Mouse (Mus musculus): ENCODE measurements around the gene Bcl2l2. TPM values are rescaled to one million over a fixed set of nuclear protein-coding genes. Genes with fewer than 3 reads are reported as not detected.

Gene Bcl2l2
- polyA plus RNA-seq, 1 experiment, result 16.5 TPM

- Histone ChIP-seq H3K27me3 (ENCODE audit: control insufficient read depth, insufficient read depth, insufficient read length) (peaks cover 15% of the 10 kb centered on the region), H3K79me2 (ENCODE audit: control insufficient read depth, insufficient read depth) (no peaks in the 10 kb centered on the region), H3K4me3 (ENCODE audit: insufficient read depth, poor library complexity, severe bottlenecking) (no peak within 1 kb of the TSS), H3K79me3 (ENCODE audit: low read depth) (no peaks in the 10 kb centered on the region), H3ac (ENCODE audit: control insufficient read depth, insufficient read length, low read depth) (no peak within 1 kb of the TSS), H3K36me3 (ENCODE audit: control insufficient read depth, insufficient read depth) (no peaks in the 10 kb centered on the region)
- TF ChIP-seq MYOG (IDR thresholded peaks at IDR 0.05; ENCODE audit: control insufficient read depth, extremely low read depth, insufficient read length), result no peak
- TF ChIP-seq CTCF (IDR thresholded peaks at IDR 0.05; ENCODE audit: control insufficient read depth, insufficient read depth, insufficient read length), result no peak
- no peak for TF ChIP-seq MYOD1 (IDR thresholded peaks at IDR 0.05; ENCODE audit: control insufficient read depth, insufficient read length, low read depth)
- TF ChIP-seq USF1 (IDR thresholded peaks at IDR 0.05; ENCODE audit: low read depth), result no peak
- TF ChIP-seq MAX (IDR thresholded peaks at IDR 0.05), result no peak
- TF ChIP-seq FOSL1 (IDR thresholded peaks at IDR 0.05; ENCODE audit: insufficient read depth, low read length, poor library complexity, severe bottlenecking), result no peak
- TF ChIP-seq CEBPB (IDR thresholded peaks at IDR 0.05; ENCODE audit: low read depth), result no peak
Measured at GRCm38 (mm10) chr14:54935904-54936830, 53.0 kb downstream of the Bcl2l2 start, which contains the start of gene Cmtm5. Cmtm5 (plus strand) TSS chr14:54936261.

DNA sequence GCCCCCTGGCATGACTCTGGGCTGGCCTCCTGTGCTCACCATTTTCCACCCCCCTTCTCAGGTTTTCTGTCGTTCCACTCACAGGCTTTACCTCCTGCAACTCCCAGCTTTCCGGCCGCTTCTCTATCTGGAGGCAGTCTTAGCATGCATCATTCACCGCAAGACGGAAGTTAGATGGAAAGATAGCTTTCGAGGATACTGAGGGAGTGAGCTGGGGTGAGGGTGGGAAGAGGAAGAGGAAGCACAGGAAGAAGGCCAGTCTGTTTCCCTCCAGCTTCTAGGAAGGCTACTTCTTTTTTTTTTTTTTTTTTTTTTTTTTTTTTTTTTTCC, 53.6 kb downstream of the Bcl2l2 start:
- Histone ChIP-seq H3K79me2 (ENCODE audit: control insufficient read depth, insufficient read depth) (no peaks in the 10 kb centered on the region), H3K27me3 (ENCODE audit: control insufficient read depth, insufficient read depth, insufficient read length) (peaks cover 21% of the 10 kb centered on the region), H3K36me3 (ENCODE audit: control insufficient read depth, insufficient read depth) (no peaks in the 10 kb centered on the region), H3K79me3 (ENCODE audit: low read depth) (no peaks in the 10 kb centered on the region), H3ac (ENCODE audit: control insufficient read depth, insufficient read length, low read depth) (no peak overlapping the region), H3K4me3 (ENCODE audit: insufficient read depth, poor library complexity, severe bottlenecking) (no peak overlapping the region)
- TF ChIP-seq MAX (IDR thresholded peaks at IDR 0.05) (no peak), USF1 (IDR thresholded peaks at IDR 0.05; ENCODE audit: low read depth) (no peak), CTCF (IDR thresholded peaks at IDR 0.05; ENCODE audit: control insufficient read depth, insufficient read depth, insufficient read length) (no peak), FOSL1 (IDR thresholded peaks at IDR 0.05; ENCODE audit: insufficient read depth, low read length, poor library complexity, severe bottlenecking) (no peak), MYOD1 (IDR thresholded peaks at IDR 0.05; ENCODE audit: control insufficient read depth, insufficient read length, low read depth) (no peak), CEBPB (IDR thresholded peaks at IDR 0.05; ENCODE audit: low read depth) (no peak), MYOG (IDR thresholded peaks at IDR 0.05; ENCODE audit: control insufficient read depth, extremely low read depth, insufficient read length) (no peak)

DNA sequence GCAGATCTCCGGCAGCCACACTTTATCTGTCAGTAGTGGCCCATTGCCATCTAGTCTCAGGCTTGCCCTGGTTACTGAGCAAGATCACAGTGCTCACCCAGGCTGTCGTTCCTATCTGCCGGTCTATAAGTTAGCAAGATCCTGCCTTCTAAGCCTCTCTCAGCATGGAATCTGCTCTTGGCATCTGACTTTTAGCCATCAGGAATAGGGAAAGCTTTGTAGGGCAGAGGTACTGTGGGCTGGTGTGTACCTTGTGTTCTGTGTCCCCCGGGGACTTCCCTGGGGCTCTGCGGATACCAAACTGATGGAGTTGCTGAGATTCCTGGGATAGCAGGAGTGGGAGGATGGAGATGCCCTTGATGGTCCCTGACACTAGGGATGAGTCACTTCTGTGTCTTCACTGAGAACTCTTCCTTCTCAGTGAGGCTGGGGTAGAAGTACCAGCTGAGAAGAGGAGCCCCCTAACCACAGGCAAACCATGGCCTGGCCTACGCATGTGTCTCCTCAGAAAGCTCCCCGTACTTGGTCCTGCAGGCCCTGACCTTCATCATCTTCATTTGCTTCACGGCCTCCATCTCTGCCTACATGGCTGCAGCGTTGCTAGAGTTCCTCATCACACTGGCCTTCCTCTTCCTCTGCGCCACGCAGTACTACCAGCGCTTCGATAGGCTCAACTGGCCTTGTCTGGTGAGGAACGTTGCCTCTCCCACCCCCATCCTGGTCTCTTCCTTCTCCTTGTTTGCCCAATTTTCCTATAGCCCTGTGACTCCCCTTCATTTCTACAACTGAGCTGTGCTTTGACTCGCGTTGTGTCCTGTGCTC, 54.4 kb downstream of the Bcl2l2 start:
- Histone ChIP-seq H3K4me3 (ENCODE audit: insufficient read depth, poor library complexity, severe bottlenecking) (no peak overlapping the region), H3K36me3 (ENCODE audit: control insufficient read depth, insufficient read depth) (no peaks in the 10 kb centered on the region), H3K79me3 (ENCODE audit: low read depth) (no peaks in the 10 kb centered on the region), H3K27me3 (ENCODE audit: control insufficient read depth, insufficient read depth, insufficient read length) (peaks cover 21% of the 10 kb centered on the region), H3K79me2 (ENCODE audit: control insufficient read depth, insufficient read depth) (no peaks in the 10 kb centered on the region), H3ac (ENCODE audit: control insufficient read depth, insufficient read length, low read depth) (no peak overlapping the region)
- TF ChIP-seq MYOG (IDR thresholded peaks at IDR 0.05; ENCODE audit: control insufficient read depth, extremely low read depth, insufficient read length) (no peak), USF1 (IDR thresholded peaks at IDR 0.05; ENCODE audit: low read depth) (no peak), CTCF (IDR thresholded peaks at IDR 0.05; ENCODE audit: control insufficient read depth, insufficient read depth, insufficient read length) (no peak), FOSL1 (IDR thresholded peaks at IDR 0.05; ENCODE audit: insufficient read depth, low read length, poor library complexity, severe bottlenecking) (no peak), MAX (IDR thresholded peaks at IDR 0.05) (no peak), MYOD1 (IDR thresholded peaks at IDR 0.05; ENCODE audit: control insufficient read depth, insufficient read length, low read depth) (no peak), CEBPB (IDR thresholded peaks at IDR 0.05; ENCODE audit: low read depth) (no peak)

Other genes with a start within 250 kb of the Bcl2l2 start
- not detected for gene Gm17606, start 242.4 kb upstream of the Bcl2l2 start, polyA plus RNA-seq (2012; fragmentation: generic; extraction: Trizol)
- gene Cdh24, start 242.0 kb upstream of the Bcl2l2 start, polyA plus RNA-seq (2012; fragmentation: generic; extraction: Trizol), result 4.6 TPM
- gene 1700123O20Rik, start 197.2 kb upstream of the Bcl2l2 start, polyA plus RNA-seq (2012; fragmentation: generic; extraction: Trizol), result 40.0 TPM
- gene Acin1, start 196.4 kb upstream of the Bcl2l2 start, polyA plus RNA-seq (2012; fragmentation: generic; extraction: Trizol), result 107 TPM
- not detected for gene Gm29776, start 184.5 kb upstream of the Bcl2l2 start, polyA plus RNA-seq (2012; fragmentation: generic; extraction: Trizol)
- gene Cebpe, start 171.2 kb upstream of the Bcl2l2 start, polyA plus RNA-seq (2012; fragmentation: generic; extraction: Trizol), result not detected
- gene Slc7a8, start 101.4 kb upstream of the Bcl2l2 start, polyA plus RNA-seq (2012; fragmentation: generic; extraction: Trizol), result not detected
- not detected for gene Rnf212b, start 69.2 kb upstream of the Bcl2l2 start, polyA plus RNA-seq (2012; fragmentation: generic; extraction: Trizol)
- gene Homez, start 12.4 kb upstream of the Bcl2l2 start, polyA plus RNA-seq (2012; fragmentation: generic; extraction: Trizol), result 1.3 TPM
- 1.1 TPM for gene Ppp1r3e, start 5.8 kb upstream of the Bcl2l2 start, polyA plus RNA-seq (2012; fragmentation: generic; extraction: Trizol)
- 0.49 TPM for gene Gm20521, start 64 bp downstream of the Bcl2l2 start, polyA plus RNA-seq (2012; fragmentation: generic; extraction: Trizol)
- 146 TPM for gene Pabpn1, start 9.1 kb downstream of the Bcl2l2 start, polyA plus RNA-seq (2012; fragmentation: generic; extraction: Trizol)
- gene Slc22a17, start 29.8 kb downstream of the Bcl2l2 start, polyA plus RNA-seq (2012; fragmentation: generic; extraction: Trizol), result 0.27 TPM
- 0.16 TPM for gene Efs, start 42.7 kb downstream of the Bcl2l2 start, polyA plus RNA-seq (2012; fragmentation: generic; extraction: Trizol)
- gene Il25, start 49.3 kb downstream of the Bcl2l2 start, polyA plus RNA-seq (2012; fragmentation: generic; extraction: Trizol), result not detected
- gene Cmtm5, start 52.9 kb downstream of the Bcl2l2 start, polyA plus RNA-seq (2012; fragmentation: generic; extraction: Trizol), result not detected
- gene Myh6, start 83.5 kb downstream of the Bcl2l2 start, polyA plus RNA-seq (2012; fragmentation: generic; extraction: Trizol), result 0.02 TPM
- gene Gm17428, start 93.6 kb downstream of the Bcl2l2 start, polyA plus RNA-seq (2012; fragmentation: generic; extraction: Trizol), result not detected
- 0.11 TPM for gene Myh7, start 111.2 kb downstream of the Bcl2l2 start, polyA plus RNA-seq (2012; fragmentation: generic; extraction: Trizol)
- 56.0 TPM for gene Ngdn, start 132.1 kb downstream of the Bcl2l2 start, polyA plus RNA-seq (2012; fragmentation: generic; extraction: Trizol)
- gene Zfhx2, start 208.9 kb downstream of the Bcl2l2 start, polyA plus RNA-seq (2012; fragmentation: generic; extraction: Trizol), result 0.63 TPM
- 11.5 TPM for gene Thtpa, start 211.4 kb downstream of the Bcl2l2 start, polyA plus RNA-seq (2012; fragmentation: generic; extraction: Trizol)
- gene Ap1g2, start 223.2 kb downstream of the Bcl2l2 start, polyA plus RNA-seq (2012; fragmentation: generic; extraction: Trizol), result 3.9 TPM
- gene Jph4, start 233.6 kb downstream of the Bcl2l2 start, polyA plus RNA-seq (2012; fragmentation: generic; extraction: Trizol), result not detected

Data from C2C12 (cell line).